Mouse (Mus musculus): ENCODE results near the gene Iqgap2. TPM values are rescaled to one million over a fixed set of nuclear protein-coding genes. Genes with fewer than 3 reads are reported as not detected.

The Iqgap2 gene
- polyA plus RNA-seq, 1 experiment from 2014 or later, result 11.0 TPM

GRCm38 (mm10) chr13:95782969-95783332 lies 108.8 kb downstream of the Iqgap2 start:
- 72% methylated on average over 2 of the region's 2 CpGs for WGBS
- Histone ChIP-seq H3K27ac (replicated peaks) (no peak overlapping the region), H3K4me1 (peaks cover 64% of the 10 kb centered on the region), H3K27me3 (replicated peaks; ENCODE audit: low read depth, poor library complexity, severe bottlenecking) (no peaks in the 10 kb centered on the region), H3K9me3 (no peaks in the 10 kb centered on the region), H3K36me3 (replicated peaks) (no peaks in the 10 kb centered on the region), H3K4me3 (no peak overlapping the region)
- DNase-seq (ENCODE audit: low spot score), result no peak

- H3K27ac ChIP-seq (replicated peaks), result 0 out of 2 replicates have a peak overlapping the region, but pooled peaks have one; percentile 40
- WGBS, result 62% methylated on average over 15 of the region's 15 CpGs
- no peaks in the 10 kb centered on the region for H3K27me3 ChIP-seq (replicated peaks; ENCODE audit: low read depth, poor library complexity, severe bottlenecking)
- no peaks in the 10 kb centered on the region for H3K9me3 ChIP-seq
- DNase-seq (ENCODE audit: low spot score), result no peak
- no peak overlapping the region for H3K4me3 ChIP-seq
- H3K36me3 ChIP-seq (replicated peaks), result no peaks in the 10 kb centered on the region
- H3K4me1 ChIP-seq, result peaks cover 69% of the 10 kb centered on the region
Measured at GRCm38 (mm10) chr13:95782311-95782968, 109.3 kb downstream of the Iqgap2 start.

- WGBS, result 79% methylated on average over 7 of the region's 7 CpGs
- DNase-seq (ENCODE audit: low spot score), result no peak
- no peaks in the 10 kb centered on the region for H3K27me3 ChIP-seq (replicated peaks; ENCODE audit: low read depth, poor library complexity, severe bottlenecking)
- peaks cover 74% of the 10 kb centered on the region for H3K4me1 ChIP-seq
- H3K36me3 ChIP-seq (replicated peaks), result no peaks in the 10 kb centered on the region
- no peaks in the 10 kb centered on the region for H3K9me3 ChIP-seq
- no peak overlapping the region for H3K4me3 ChIP-seq
- H3K27ac ChIP-seq (replicated peaks), result peak overlapping the region; percentile 10; the same call in 1 of the 2 replicates
Measured at GRCm38 (mm10) chr13:95780038-95780437, 111.7 kb downstream of the Iqgap2 start.

- H3K4me3 ChIP-seq, result no peak overlapping the region
- no peak for DNase-seq (ENCODE audit: low spot score)
- H3K4me1 ChIP-seq, result peaks cover 74% of the 10 kb centered on the region
- 84% methylated on average over 8 of the region's 8 CpGs for WGBS
- no peaks in the 10 kb centered on the region for H3K9me3 ChIP-seq
- peak overlapping the region; percentile 10 for H3K27ac ChIP-seq (replicated peaks)
- no peaks in the 10 kb centered on the region for H3K36me3 ChIP-seq (replicated peaks)
- H3K27me3 ChIP-seq (replicated peaks; ENCODE audit: low read depth, poor library complexity, severe bottlenecking), result no peaks in the 10 kb centered on the region
Measured at GRCm38 (mm10) chr13:95779261-95779660, 112.5 kb downstream of the Iqgap2 start.

- peak; percentile 70 for DNase-seq (ENCODE audit: low spot score)
- peak overlapping the region; percentile 10 for H3K27ac ChIP-seq (replicated peaks)
Measured at GRCm38 (mm10) chr13:95778761-95779161, 113.0 kb downstream of the Iqgap2 start.

GRCm38 (mm10) chr13:95777651-95778391 lies 113.9 kb downstream of the Iqgap2 start:
- 84% methylated on average over 5 of the region's 5 CpGs for WGBS
- Histone ChIP-seq H3K4me1 (peaks cover 67% of the 10 kb centered on the region), H3K36me3 (replicated peaks) (no peaks in the 10 kb centered on the region), H3K9me3 (no peaks in the 10 kb centered on the region), H3K27ac (replicated peaks) (peak overlapping the region; percentile 10; the same call in 1 of the 2 replicates), H3K4me3 (no peak overlapping the region), H3K27me3 (replicated peaks; ENCODE audit: low read depth, poor library complexity, severe bottlenecking) (no peaks in the 10 kb centered on the region)
- DNase-seq (ENCODE audit: low spot score), result no peak

More at GRCm38 (mm10) chr13:95778761-95779161, 113.0 kb downstream of the Iqgap2 start:
- Histone ChIP-seq H3K4me3 (no peak overlapping the region), H3K9me3 (no peaks in the 10 kb centered on the region), H3K27me3 (replicated peaks; ENCODE audit: low read depth, poor library complexity, severe bottlenecking) (no peaks in the 10 kb centered on the region), H3K4me1 (peaks cover 74% of the 10 kb centered on the region), H3K36me3 (replicated peaks) (no peaks in the 10 kb centered on the region)
- WGBS, result 45% methylated on average over 9 of the region's 9 CpGs

GRCm38 (mm10) chr13:95777237-95777636 lies 114.5 kb downstream of the Iqgap2 start:
- Histone ChIP-seq H3K27me3 (replicated peaks; ENCODE audit: low read depth, poor library complexity, severe bottlenecking) (no peaks in the 10 kb centered on the region), H3K4me1 (peaks cover 61% of the 10 kb centered on the region), H3K27ac (replicated peaks) (no peak overlapping the region), H3K9me3 (no peaks in the 10 kb centered on the region), H3K4me3 (no peak overlapping the region), H3K36me3 (replicated peaks) (no peaks in the 10 kb centered on the region)
- 30% methylated on average over 2 of the region's 2 CpGs for WGBS
- peak; percentile 63 for DNase-seq (ENCODE audit: low spot score)

- Histone ChIP-seq H3K4me3 (no peak overlapping the region), H3K27ac (replicated peaks) (no peak overlapping the region; the same call in 1 of the 2 replicates), H3K27me3 (replicated peaks; ENCODE audit: low read depth, poor library complexity, severe bottlenecking) (no peaks in the 10 kb centered on the region), H3K9me3 (no peaks in the 10 kb centered on the region), H3K4me1 (peaks cover 46% of the 10 kb centered on the region), H3K36me3 (replicated peaks) (no peaks in the 10 kb centered on the region)
- no peak for DNase-seq (ENCODE audit: low spot score)
- 63% methylated on average over 11 of the region's 11 CpGs for WGBS
Measured at GRCm38 (mm10) chr13:95774966-95775696, 116.6 kb downstream of the Iqgap2 start.

- Histone ChIP-seq H3K4me1 (peaks cover 43% of the 10 kb centered on the region), H3K27me3 (replicated peaks; ENCODE audit: low read depth, poor library complexity, severe bottlenecking) (no peaks in the 10 kb centered on the region), H3K4me3 (peak overlapping the region; percentile 23; the same call in 1 of the 2 replicates), H3K27ac (replicated peaks) (peak overlapping the region; percentile 73), H3K9me3 (no peaks in the 10 kb centered on the region), H3K36me3 (replicated peaks) (no peaks in the 10 kb centered on the region; the same call in 1 of the 2 replicates)
- peak; percentile 65 for DNase-seq (ENCODE audit: low spot score)
- 16% methylated on average over 9 of the region's 9 CpGs for WGBS
Measured at GRCm38 (mm10) chr13:95765017-95765416, 126.7 kb downstream of the Iqgap2 start.

GRCm38 (mm10) chr13:95763876-95764517 lies 127.7 kb downstream of the Iqgap2 start:
- peak; percentile 50 for DNase-seq (ENCODE audit: low spot score)
- Histone ChIP-seq H3K4me3 (no peak overlapping the region), H3K27ac (replicated peaks) (peak overlapping the region; percentile 70; the same call in 1 of the 2 replicates), H3K27me3 (replicated peaks; ENCODE audit: low read depth, poor library complexity, severe bottlenecking) (no peaks in the 10 kb centered on the region), H3K36me3 (replicated peaks) (no peaks in the 10 kb centered on the region; the same call in 1 of the 2 replicates), H3K4me1 (peaks cover 39% of the 10 kb centered on the region), H3K9me3 (no peaks in the 10 kb centered on the region)
- 22% methylated on average over 3 of the region's 3 CpGs for WGBS

- WGBS, result 92% methylated on average over 2 of the region's 2 CpGs
- no peaks in the 10 kb centered on the region for H3K9me3 ChIP-seq
Measured at GRCm38 (mm10) chr13:95759810-95760209, 131.9 kb downstream of the Iqgap2 start.

GRCm38 (mm10) chr13:95754285-95754684 lies 137.4 kb downstream of the Iqgap2 start:
- peaks cover 25% of the 10 kb centered on the region for H3K36me3 ChIP-seq (replicated peaks)
- 92% methylated on average over 5 of the region's 5 CpGs for WGBS
- no peaks in the 10 kb centered on the region for H3K9me3 ChIP-seq
- no peaks in the 10 kb centered on the region for H3K27me3 ChIP-seq (replicated peaks; ENCODE audit: low read depth, poor library complexity, severe bottlenecking)
- DNase-seq (ENCODE audit: low spot score), result no peak
- H3K27ac ChIP-seq (replicated peaks), result no peak overlapping the region
- no peak overlapping the region for H3K4me3 ChIP-seq
- no peaks in the 10 kb centered on the region for H3K4me1 ChIP-seq

More at GRCm38 (mm10) chr13:95759810-95760209, 131.9 kb downstream of the Iqgap2 start:
- Histone ChIP-seq H3K4me3 (no peak overlapping the region), H3K27ac (replicated peaks) (no peak overlapping the region), H3K4me1 (peaks cover 25% of the 10 kb centered on the region), H3K27me3 (replicated peaks; ENCODE audit: low read depth, poor library complexity, severe bottlenecking) (no peaks in the 10 kb centered on the region), H3K36me3 (replicated peaks) (peaks cover 15% of the 10 kb centered on the region)
- no peak for DNase-seq (ENCODE audit: low spot score)
